In genomic region chr2:143501760-143502159, GRCm38 (mm10) we compare ENCODE assay signal across 24 mouse cellular contexts. TPM values are rescaled to one million over a fixed set of nuclear protein-coding genes. Genes with fewer than 3 reads are reported as not detected.
A peak's percentile ranks its signal among the peaks of the same experiment; 100 is the strongest.
DNase-seq lines count a peak whose midpoint lies in the region; ATAC-seq and TF ChIP-seq lines count a peak whose summit lies in the region.
"Had no signal": no experiment of that assay in that cellular context is flagged by ENCODE, and none has a peak within 500 bp of the region (broad histone marks: within the 10 kb centered on the region; RNA-seq: fewer than 3 reads in every experiment).

No protein-coding gene starts in this region.

- H3K9ac ChIP-seq in hindbrain, postnatal 0 days (replicated peaks; ENCODE audit: low read length) = no peak overlapping the region
- no peak overlapping the region for H3K9ac ChIP-seq in hindbrain, embryonic 11.5 days (ENCODE audit: low read depth, low read length)
- no peak overlapping the region for H3K9ac ChIP-seq in midbrain, postnatal 0 days (replicated peaks; ENCODE audit: low read length, poor library complexity, severe bottlenecking)
- H3K9ac ChIP-seq: embryonic facial prominence, embryonic 12.5 days; forebrain, embryonic 12.5 days; hindbrain, embryonic 13.5 days had no signal

- no peak for TF ChIP-seq CTCF in hindbrain, postnatal 0 days (IDR thresholded peaks at IDR 0.05; ENCODE audit: low read depth)
- no peak for TF ChIP-seq CTCF in midbrain, postnatal 0 days (IDR thresholded peaks at IDR 0.05)

- no peak overlapping the region for H3K4me2 ChIP-seq in hindbrain, postnatal 0 days (ENCODE audit: low read depth, low read length)
- H3K4me2 ChIP-seq in hindbrain, embryonic 11.5 days (replicated peaks; ENCODE audit: low read depth, low read length) = no peak overlapping the region
- H3K4me2 ChIP-seq in midbrain, postnatal 0 days (ENCODE audit: low read depth, low read length, poor library complexity, severe bottlenecking) = no peak overlapping the region
- H3K4me2 ChIP-seq: embryonic facial prominence, embryonic 12.5 days; forebrain, embryonic 12.5 days; hindbrain, embryonic 13.5 days had no signal

- H3K27ac ChIP-seq in hindbrain, postnatal 0 days = no peak overlapping the region
- H3K27ac ChIP-seq in hindbrain, embryonic 11.5 days (ENCODE audit: low read depth, low read length) = no peak overlapping the region
- peak overlapping the region; percentile 13; the same call in 1 of the 2 replicates for H3K27ac ChIP-seq in midbrain, postnatal 0 days (ENCODE audit: low read depth, low read length)
- H3K27ac ChIP-seq: embryonic facial prominence, embryonic 12.5 days; forebrain, embryonic 12.5 days; gastrocnemius, adult 2 months; hindbrain, embryonic 13.5 days had no signal

- no peaks in the 10 kb centered on the region for H3K36me3 ChIP-seq in hindbrain, postnatal 0 days (ENCODE audit: insufficient read depth, low read length)
- H3K36me3 ChIP-seq in hindbrain, embryonic 11.5 days (ENCODE audit: control insufficient read depth, insufficient read depth, low read length) = no peaks in the 10 kb centered on the region
- H3K36me3 ChIP-seq in midbrain, postnatal 0 days (ENCODE audit: insufficient read depth, low read length) = no peaks in the 10 kb centered on the region
- H3K36me3 ChIP-seq: embryonic facial prominence, embryonic 12.5 days; forebrain, embryonic 12.5 days; G1E; hindbrain, embryonic 13.5 days had no signal

- H3K4me1 ChIP-seq in hindbrain, postnatal 0 days (ENCODE audit: insufficient read depth, low read length) = no peaks in the 10 kb centered on the region
- H3K4me1 ChIP-seq in hindbrain, embryonic 11.5 days (replicated peaks; ENCODE audit: control insufficient read depth, insufficient read depth, low read length) = no peaks in the 10 kb centered on the region
- H3K4me1 ChIP-seq in midbrain, postnatal 0 days (ENCODE audit: insufficient read depth, low read length) = no peaks in the 10 kb centered on the region
- H3K4me1 ChIP-seq: embryonic facial prominence, embryonic 12.5 days; forebrain, embryonic 12.5 days; hindbrain, embryonic 13.5 days had no signal

- no peak for ATAC-seq in hindbrain, postnatal 0 days
- no peak for ATAC-seq in hindbrain, embryonic 11.5 days (ENCODE audit: low FRiP score)
- peak; percentile 41; the same call in 1 of the 2 replicates for ATAC-seq in midbrain, postnatal 0 days (ENCODE audit: low FRiP score)
- no peak for ATAC-seq in megakaryocyte, adult 5-6 weeks (ENCODE audit: poor library complexity, severe bottlenecking)
- ATAC-seq: CD4-positive, CD25-positive, alpha-beta regulatory T cell, adult 4 months had no signal

- no peaks in the 10 kb centered on the region for H3K27me3 ChIP-seq in hindbrain, postnatal 0 days (ENCODE audit: insufficient read depth, low read length)
- no peaks in the 10 kb centered on the region for H3K27me3 ChIP-seq in hindbrain, embryonic 11.5 days (ENCODE audit: control insufficient read depth, insufficient read depth, low read length)
- no peaks in the 10 kb centered on the region for H3K27me3 ChIP-seq in midbrain, postnatal 0 days (ENCODE audit: insufficient read depth, low read length)
- H3K27me3 ChIP-seq: embryonic facial prominence, embryonic 12.5 days; forebrain, embryonic 12.5 days; hindbrain, embryonic 13.5 days had no signal

- H3K9me3 ChIP-seq in hindbrain, postnatal 0 days (ENCODE audit: low read length) = no peaks in the 10 kb centered on the region
- no peaks in the 10 kb centered on the region for H3K9me3 ChIP-seq in hindbrain, embryonic 11.5 days (ENCODE audit: control insufficient read depth, low read length)
- no peaks in the 10 kb centered on the region for H3K9me3 ChIP-seq in midbrain, postnatal 0 days (ENCODE audit: low read length)
- H3K9me3 ChIP-seq: embryonic facial prominence, embryonic 12.5 days; forebrain, embryonic 12.5 days; hindbrain, embryonic 13.5 days had no signal

- H3K4me3 ChIP-seq in hindbrain, postnatal 0 days (ENCODE audit: low read length) = no peak overlapping the region
- H3K4me3 ChIP-seq in hindbrain, embryonic 11.5 days (ENCODE audit: low read depth, low read length) = no peak overlapping the region
- H3K4me3 ChIP-seq in midbrain, postnatal 0 days (ENCODE audit: low read depth, low read length) = no peak overlapping the region
- H3K4me3 ChIP-seq: embryonic facial prominence, embryonic 12.5 days; forebrain, embryonic 12.5 days; gastrocnemius, adult 2 months; hindbrain, embryonic 13.5 days had no signal

- DNase-seq in cerebellum, postnatal 10 days = peak; percentile 5 to 9
- DNase-seq in cerebellum, postnatal 4 days (ENCODE audit: low spot score in 2 of 2) = no peak
- DNase-seq in hindbrain, postnatal 0 days (ENCODE audit: low spot score) = peak; percentile 14
- no peak for DNase-seq in hindbrain, embryonic 11.5 days (ENCODE audit: low spot score)
- DNase-seq in retina, postnatal 1 day = peak; percentile 3
- no peak for DNase-seq in retina, embryonic 14.5 days (ENCODE audit: low spot score)
- DNase-seq in midbrain, postnatal 0 days (ENCODE audit: low spot score) = no peak
- DNase-seq: adrenal gland, postnatal 10 days; B cell, adult 2 months; cerebellum, adult 18-20 months; cerebellum, adult 9-11 months; embryo, embryonic 11 days; gastrocnemius, adult 2 months; gastrocnemius, postnatal 25 days; heart, postnatal 10 days; heart, postnatal 4 days had no signal

- WGBS in hindbrain, postnatal 0 days = 28% methylated on average over 5 of the region's 5 CpGs
- 66% methylated on average over 5 of the region's 5 CpGs for WGBS in hindbrain, embryonic 11.5 days
- WGBS in midbrain, postnatal 0 days = 22% methylated on average over 5 of the region's 5 CpGs

RNA-seq across cellular contexts. Expression of gene Pcsk2, which starts 44.2 kb away (rescaled TPM):
- 37.9 and 45.4 TPM in 2 replicates for total RNA-seq in hindbrain, postnatal 0 days (2014; rRNA removed)
- 25.5 and 26.5 TPM in 2 replicates for polyA plus RNA-seq in hindbrain, postnatal 0 days (2015; fragmentation: Nextera tagmentation; extraction: Ambion mirVana)
- polyA plus RNA-seq in hindbrain, embryonic 11.5 days (2014; fragmentation: Nextera tagmentation; extraction: Ambion mirVana) = 4.5 and 5.3 TPM in 2 replicates
- 60.8 and 66.2 TPM in 2 replicates for total RNA-seq in midbrain, postnatal 0 days (2014; rRNA removed)
- 35.5 and 38.3 TPM in 2 replicates for polyA plus RNA-seq in midbrain, postnatal 0 days (2015; fragmentation: Nextera tagmentation; extraction: Ambion mirVana)
- not detected in 2 replicates for total RNA-seq in megakaryocyte, adult 5-6 weeks (2015)
- total RNA-seq in megakaryocyte, adult 5-6 weeks (2017) = not detected in 2 replicates
- total RNA-seq: common myeloid progenitor, adult 5-6 weeks; gastrocnemius, adult 2 months; granulocyte monocyte progenitor cell, adult 5-6 weeks; heart, postnatal 10 days had no signal
- polyA plus RNA-seq: G1E had no signal

Comparison
In these comparisons a context has a peak if more than half of its experiments do, and no peak if none do; other contexts are left out.
1. DNase-seq: peak in cerebellum, postnatal 10 days (2 of 2), hindbrain, postnatal 0 days (single experiment) and retina, postnatal 1 day (single experiment); none in cerebellum, postnatal 4 days (0 of 2), hindbrain, embryonic 11.5 days (single experiment), retina, embryonic 14.5 days (single experiment) and midbrain, postnatal 0 days (single experiment).
2. RNA of gene Pcsk2, which starts 44.2 kb away (total RNA-seq): 60.8 to 66.2 TPM in midbrain, postnatal 0 days and 37.9 to 45.4 TPM in hindbrain, postnatal 0 days; not detected in megakaryocyte, adult 5-6 weeks; every median in the first group is over 10 times any median in the second.